Mouse (Mus musculus): ENCODE data around the gene Arl3. TPM values are rescaled to one million over a fixed set of nuclear protein-coding genes. Genes with fewer than 3 reads are reported as not detected.

The Arl3 gene
- polyA plus RNA-seq, 1 experiment: 1.5 TPM

- no peaks in the 10 kb centered on the region for H3K36me3 ChIP-seq (ENCODE audit: control insufficient read depth)
- no peaks in the 10 kb centered on the region for H3K27me3 ChIP-seq (ENCODE audit: control insufficient read depth)
- peaks cover 5% of the 10 kb centered on the region for H3K4me1 ChIP-seq (ENCODE audit: control insufficient read depth)
- TF ChIP-seq GATA1 (IDR thresholded peaks at IDR 0.05; ENCODE audit: low read length) (no peak), TAL1 (IDR thresholded peaks at IDR 0.05; ENCODE audit: low read length) (no peak)
- no peaks in the 10 kb centered on the region for H3K9me3 ChIP-seq (ENCODE audit: control insufficient read depth, low read length)
- no peak overlapping the region for H3K4me3 ChIP-seq (replicated peaks)
Observed at GRCm38 (mm10) chr19:46564043-46564462, 8.9 kb downstream of the Arl3 start.

- H3K9me3 ChIP-seq (ENCODE audit: control insufficient read depth, low read length): no peaks in the 10 kb centered on the region
- peaks cover 10% of the 10 kb centered on the region for H3K4me1 ChIP-seq (ENCODE audit: control insufficient read depth)
- H3K4me3 ChIP-seq (replicated peaks): no peak overlapping the region
- TF ChIP-seq TAL1 (IDR thresholded peaks at IDR 0.05; ENCODE audit: low read length): no peak
- no peak for TF ChIP-seq GATA1 (IDR thresholded peaks at IDR 0.05; ENCODE audit: low read length)
- no peaks in the 10 kb centered on the region for H3K27me3 ChIP-seq (ENCODE audit: control insufficient read depth)
- H3K36me3 ChIP-seq (ENCODE audit: control insufficient read depth): no peaks in the 10 kb centered on the region
Observed at GRCm38 (mm10) chr19:46563603-46564002, 9.4 kb downstream of the Arl3 start.

GRCm38 (mm10) chr19:46562581-46563515, 10.2 kb downstream of the Arl3 start:
- Histone ChIP-seq H3K9me3 (ENCODE audit: control insufficient read depth, low read length) (no peaks in the 10 kb centered on the region), H3K4me1 (ENCODE audit: control insufficient read depth) (peaks cover 11% of the 10 kb centered on the region), H3K36me3 (ENCODE audit: control insufficient read depth) (no peaks in the 10 kb centered on the region), H3K27me3 (ENCODE audit: control insufficient read depth) (no peaks in the 10 kb centered on the region), H3K4me3 (replicated peaks) (no peak overlapping the region)
- no peak for TF ChIP-seq TAL1 (IDR thresholded peaks at IDR 0.05; ENCODE audit: low read length)
- no peak for TF ChIP-seq GATA1 (IDR thresholded peaks at IDR 0.05; ENCODE audit: low read length)

GRCm38 (mm10) chr19:46562132-46562531, 10.9 kb downstream of the Arl3 start:
- Histone ChIP-seq H3K27me3 (ENCODE audit: control insufficient read depth) (no peaks in the 10 kb centered on the region), H3K9me3 (ENCODE audit: control insufficient read depth, low read length) (no peaks in the 10 kb centered on the region), H3K4me1 (ENCODE audit: control insufficient read depth) (peaks cover 11% of the 10 kb centered on the region), H3K36me3 (ENCODE audit: control insufficient read depth) (peaks cover under 1% of the 10 kb centered on the region; the same call in 1 of the 2 replicates), H3K4me3 (replicated peaks) (no peak overlapping the region)
- TF ChIP-seq GATA1 (IDR thresholded peaks at IDR 0.05; ENCODE audit: low read length): no peak
- no peak for TF ChIP-seq TAL1 (IDR thresholded peaks at IDR 0.05; ENCODE audit: low read length)

GRCm38 (mm10) chr19:46558631-46559030, 14.4 kb downstream of the Arl3 start:
- H3K36me3 ChIP-seq (ENCODE audit: control insufficient read depth): peaks cover 3% of the 10 kb centered on the region; the same call in 1 of the 2 replicates
- TF ChIP-seq GATA1 (IDR thresholded peaks at IDR 0.05; ENCODE audit: low read length) (no peak), TAL1 (IDR thresholded peaks at IDR 0.05; ENCODE audit: low read length) (no peak)
- H3K4me1 ChIP-seq (ENCODE audit: control insufficient read depth): peaks cover 31% of the 10 kb centered on the region
- H3K4me3 ChIP-seq (replicated peaks): no peak overlapping the region
- no peaks in the 10 kb centered on the region for H3K9me3 ChIP-seq (ENCODE audit: control insufficient read depth, low read length)
- H3K27me3 ChIP-seq (ENCODE audit: control insufficient read depth): no peaks in the 10 kb centered on the region

GRCm38 (mm10) chr19:46558009-46558408, 15.0 kb downstream of the Arl3 start:
- no peaks in the 10 kb centered on the region for H3K9me3 ChIP-seq (ENCODE audit: control insufficient read depth, low read length)
- peaks cover 3% of the 10 kb centered on the region; the same call in 1 of the 2 replicates for H3K36me3 ChIP-seq (ENCODE audit: control insufficient read depth)
- no peaks in the 10 kb centered on the region for H3K27me3 ChIP-seq (ENCODE audit: control insufficient read depth)
- TF ChIP-seq TAL1 (IDR thresholded peaks at IDR 0.05; ENCODE audit: low read length) (no peak), GATA1 (IDR thresholded peaks at IDR 0.05; ENCODE audit: low read length) (no peak)
- no peak overlapping the region for H3K4me3 ChIP-seq (replicated peaks)
- H3K4me1 ChIP-seq (ENCODE audit: control insufficient read depth): peaks cover 36% of the 10 kb centered on the region

GRCm38 (mm10) chr19:46553541-46553955, 19.4 kb downstream of the Arl3 start:
- Histone ChIP-seq H3K36me3 (ENCODE audit: control insufficient read depth) (peaks cover 3% of the 10 kb centered on the region; the same call in 1 of the 2 replicates), H3K9me3 (ENCODE audit: control insufficient read depth, low read length) (no peaks in the 10 kb centered on the region), H3K4me3 (replicated peaks) (peak overlapping the region; percentile 34), H3K27me3 (ENCODE audit: control insufficient read depth) (no peaks in the 10 kb centered on the region), H3K4me1 (ENCODE audit: control insufficient read depth) (peaks cover 32% of the 10 kb centered on the region)
- TF ChIP-seq TAL1 (IDR thresholded peaks at IDR 0.05; ENCODE audit: low read length) (peak; percentile 75), GATA1 (IDR thresholded peaks at IDR 0.05; ENCODE audit: low read length) (peak; percentile 46; the same call in 1 of the 2 replicates)

- peaks cover 31% of the 10 kb centered on the region for H3K4me1 ChIP-seq (ENCODE audit: control insufficient read depth)
- no peaks in the 10 kb centered on the region for H3K9me3 ChIP-seq (ENCODE audit: control insufficient read depth, low read length)
- H3K27me3 ChIP-seq (ENCODE audit: control insufficient read depth): no peaks in the 10 kb centered on the region
- no peak for TF ChIP-seq GATA1 (IDR thresholded peaks at IDR 0.05; ENCODE audit: low read length)
- no peak for TF ChIP-seq TAL1 (IDR thresholded peaks at IDR 0.05; ENCODE audit: low read length)
- peaks cover 3% of the 10 kb centered on the region; the same call in 1 of the 2 replicates for H3K36me3 ChIP-seq (ENCODE audit: control insufficient read depth)
- no peak overlapping the region for H3K4me3 ChIP-seq (replicated peaks)
Observed at GRCm38 (mm10) chr19:46552496-46552895, 20.5 kb downstream of the Arl3 start.

- Histone ChIP-seq H3K4me3 (replicated peaks) (no peak overlapping the region), H3K4me1 (ENCODE audit: control insufficient read depth) (peaks cover 28% of the 10 kb centered on the region), H3K36me3 (ENCODE audit: control insufficient read depth) (no peaks in the 10 kb centered on the region; the same call in 1 of the 2 replicates), H3K27me3 (ENCODE audit: control insufficient read depth) (no peaks in the 10 kb centered on the region), H3K9me3 (ENCODE audit: control insufficient read depth, low read length) (no peaks in the 10 kb centered on the region)
- TF ChIP-seq GATA1 (IDR thresholded peaks at IDR 0.05; ENCODE audit: low read length): no peak
- no peak for TF ChIP-seq TAL1 (IDR thresholded peaks at IDR 0.05; ENCODE audit: low read length)
Observed at GRCm38 (mm10) chr19:46550385-46550784, 22.6 kb downstream of the Arl3 start.

Measured in erythroblast, embryonic 14.5 days (primary cell).